Mouse (Mus musculus) testis, adult 2 months (tissue): ENCODE results near the gene Dnajc25.

Experiments used
- CTCF ChIP-seq: fragments of 200-500 bp; IDR thresholded peaks from 2 replicates; pipeline ENCODE4 v1.5.1; 2012; ENCODE audit warnings: low read depth, mild to moderate bottlenecking, inconsistent platforms, low read length, moderate library complexity; ENCODE audit not compliant: control insufficient read depth, insufficient read depth, insufficient replicate concordance
- POLR2A ChIP-seq: fragments of 200-500 bp; IDR thresholded peaks from 2 replicates; pipeline ENCODE4 v1.6.1; 2012; ENCODE audit warnings: low read depth, mild to moderate bottlenecking, inconsistent platforms, low read length, moderate library complexity; ENCODE audit not compliant: control insufficient read depth

- TF ChIP-seq CTCF, result no peak
- no peak for TF ChIP-seq POLR2A
These were observed 41.0 kb downstream of the Dnajc25 start for GRCm38 (mm10) chr4:59035786-59036350.
